Mouse (Mus musculus): ENCODE measurements around the gene Fam129a.

DNA sequence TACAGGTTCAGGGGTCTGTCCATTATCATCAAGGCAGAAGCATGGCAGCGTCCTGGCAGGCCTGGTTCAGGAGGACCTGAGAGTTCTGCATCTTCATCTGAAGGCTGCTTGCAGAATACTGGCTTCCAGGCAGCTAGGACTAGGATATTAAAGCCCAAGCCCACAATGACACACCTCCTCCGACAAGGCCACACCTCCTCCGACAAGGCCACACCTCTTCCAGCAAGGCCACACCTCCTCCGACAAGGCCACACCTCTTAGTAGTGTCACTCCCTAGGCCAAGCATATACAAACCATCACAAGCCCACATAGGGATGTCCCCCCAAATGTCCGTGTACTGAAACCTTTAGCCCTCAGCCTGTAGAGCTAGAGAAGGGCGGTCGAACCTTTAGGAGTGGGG, 2.3 kb upstream of the Fam129a start:
- TF ChIP-seq MAFK (IDR thresholded peaks at IDR 0.05; ENCODE audit: insufficient read depth, low read depth, low read length) (no peak), ZC3H11A (IDR thresholded peaks at IDR 0.05; ENCODE audit: borderline replicate concordance, low read depth, low read length) (no peak), ZNF384 (IDR thresholded peaks at IDR 0.05; ENCODE audit: low read depth, low read length) (no peak), CHD2 (IDR thresholded peaks at IDR 0.05; ENCODE audit: low read depth, low read length) (no peak), HCFC1 (IDR thresholded peaks at IDR 0.05; ENCODE audit: borderline replicate concordance, insufficient read depth, low read length) (no peak)
